Comparison of ENCODE assay signal across 13 mouse cellular contexts in the genomic region with DNA sequence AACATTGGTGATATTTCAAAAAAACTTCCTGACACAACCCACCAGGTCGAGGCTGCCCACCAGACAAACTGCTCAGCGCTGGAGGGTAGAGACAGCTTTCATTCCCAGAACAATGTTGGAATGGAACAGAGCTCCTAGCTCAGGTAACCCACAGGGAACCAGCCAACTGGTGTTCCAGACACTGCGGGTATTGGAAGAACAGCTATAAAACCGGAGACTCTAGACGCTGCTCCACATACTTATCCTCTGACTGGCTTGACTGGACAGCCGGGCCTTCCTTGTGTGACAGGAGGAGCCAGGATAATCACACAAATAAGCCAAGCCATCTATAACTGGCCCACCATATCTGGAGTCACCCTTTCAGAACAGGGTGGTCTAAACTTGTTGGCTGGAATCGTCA.
DNase-seq lines count a peak whose midpoint lies in the region; ATAC-seq lines count a peak whose summit lies in the region.
"Had no signal": no experiment of that assay in that cellular context is flagged by ENCODE, and none has a peak within 500 bp of the region (broad histone marks: within the 10 kb centered on the region; RNA-seq: fewer than 3 reads in every experiment).

No protein-coding gene starts in this region.

- H3K4me1 ChIP-seq in heart, embryonic 10.5 days = peaks cover 80% of the 10 kb centered on the region
- peaks cover 75% of the 10 kb centered on the region for H3K4me1 ChIP-seq in limb, embryonic 12.5 days (replicated peaks)
- peaks cover 85% of the 10 kb centered on the region for H3K4me1 ChIP-seq in limb, embryonic 10.5 days
- peaks cover 48% of the 10 kb centered on the region for H3K4me1 ChIP-seq in embryonic facial prominence, embryonic 14.5 days (ENCODE audit: control insufficient read depth, insufficient read depth, low read length)
- peaks cover 74% of the 10 kb centered on the region for H3K4me1 ChIP-seq in midbrain, embryonic 12.5 days

- H3K9me3 ChIP-seq in heart, embryonic 10.5 days = no peaks in the 10 kb centered on the region
- H3K9me3 ChIP-seq in limb, embryonic 12.5 days = no peaks in the 10 kb centered on the region
- no peaks in the 10 kb centered on the region for H3K9me3 ChIP-seq in limb, embryonic 10.5 days (replicated peaks)
- no peaks in the 10 kb centered on the region for H3K9me3 ChIP-seq in embryonic facial prominence, embryonic 14.5 days (ENCODE audit: control insufficient read depth, low read length)
- no peaks in the 10 kb centered on the region for H3K9me3 ChIP-seq in midbrain, embryonic 12.5 days

- H3K27ac ChIP-seq in heart, embryonic 10.5 days = peak overlapping the region; percentile 72
- peak overlapping the region; percentile 17; the same call in 1 of the 2 replicates for H3K27ac ChIP-seq in limb, embryonic 12.5 days
- H3K27ac ChIP-seq in limb, embryonic 10.5 days = no peak overlapping the region; the same call in 1 of the 2 replicates
- H3K27ac ChIP-seq in embryonic facial prominence, embryonic 14.5 days (replicated peaks; ENCODE audit: low read depth, low read length) = no peak overlapping the region
- peak overlapping the region; percentile 52 for H3K27ac ChIP-seq in midbrain, embryonic 12.5 days (replicated peaks)
- H3K27ac ChIP-seq: stomach, postnatal 0 days had no signal

- H3K4me3 ChIP-seq in heart, embryonic 10.5 days = no peak overlapping the region
- no peak overlapping the region for H3K4me3 ChIP-seq in limb, embryonic 12.5 days (replicated peaks)
- no peak overlapping the region for H3K4me3 ChIP-seq in limb, embryonic 10.5 days
- no peak overlapping the region for H3K4me3 ChIP-seq in embryonic facial prominence, embryonic 14.5 days (ENCODE audit: low read depth, low read length)
- no peak overlapping the region for H3K4me3 ChIP-seq in midbrain, embryonic 12.5 days

- H3K36me3 ChIP-seq in heart, embryonic 10.5 days = no peaks in the 10 kb centered on the region
- no peaks in the 10 kb centered on the region for H3K36me3 ChIP-seq in limb, embryonic 12.5 days
- H3K36me3 ChIP-seq in limb, embryonic 10.5 days = no peaks in the 10 kb centered on the region
- no peaks in the 10 kb centered on the region for H3K36me3 ChIP-seq in embryonic facial prominence, embryonic 14.5 days (ENCODE audit: control insufficient read depth, insufficient read depth, low read length)
- no peaks in the 10 kb centered on the region for H3K36me3 ChIP-seq in midbrain, embryonic 12.5 days

- no peaks in the 10 kb centered on the region for H3K27me3 ChIP-seq in heart, embryonic 10.5 days (ENCODE audit: insufficient read depth, poor library complexity, severe bottlenecking)
- H3K27me3 ChIP-seq in limb, embryonic 12.5 days = 0 out of 2 replicates have a peak, but pooled peaks cover 8% of the 10 kb centered on the region
- H3K27me3 ChIP-seq in limb, embryonic 10.5 days (ENCODE audit: low read depth, poor library complexity, severe bottlenecking) = no peaks in the 10 kb centered on the region
- no peaks in the 10 kb centered on the region for H3K27me3 ChIP-seq in embryonic facial prominence, embryonic 14.5 days (replicated peaks; ENCODE audit: control insufficient read depth, insufficient read depth, low read length)
- H3K27me3 ChIP-seq in midbrain, embryonic 12.5 days = no peaks in the 10 kb centered on the region

- no peak for ATAC-seq in limb, embryonic 12.5 days (ENCODE audit: insufficient number of reproducible peaks, insufficient read depth, low FRiP score, low TSS enrichment, low read depth)
- no peak for ATAC-seq in embryonic facial prominence, embryonic 14.5 days (ENCODE audit: low read depth)
- ATAC-seq in midbrain, embryonic 12.5 days (ENCODE audit: low FRiP score, low read depth) = no peak
- no peak for ATAC-seq in megakaryocyte, adult 5-6 weeks (ENCODE audit: poor library complexity, severe bottlenecking)

- H3K4me2 ChIP-seq in limb, embryonic 12.5 days = no peak overlapping the region
- no peak overlapping the region for H3K4me2 ChIP-seq in embryonic facial prominence, embryonic 14.5 days (ENCODE audit: low read depth, low read length)
- no peak overlapping the region for H3K4me2 ChIP-seq in midbrain, embryonic 12.5 days (replicated peaks)

- WGBS in heart, embryonic 10.5 days = 75% methylated on average over 7 of the region's 7 CpGs
- 48% methylated on average over 7 of the region's 7 CpGs for WGBS in limb, embryonic 12.5 days
- 73% methylated on average over 7 of the region's 7 CpGs for WGBS in limb, embryonic 10.5 days
- WGBS in embryonic facial prominence, embryonic 14.5 days = 67% methylated on average over 7 of the region's 7 CpGs
- 78% methylated on average over 7 of the region's 7 CpGs for WGBS in midbrain, embryonic 12.5 days

- no peak overlapping the region for H3K9ac ChIP-seq in limb, embryonic 12.5 days (replicated peaks)
- 0 out of 2 replicates have a peak overlapping the region, but pooled peaks have one; percentile 8 for H3K9ac ChIP-seq in embryonic facial prominence, embryonic 14.5 days (ENCODE audit: low read depth, low read length)
- 0 out of 2 replicates have a peak overlapping the region, but pooled peaks have one; percentile 6 for H3K9ac ChIP-seq in midbrain, embryonic 12.5 days (replicated peaks)

- no peak for DNase-seq in heart, embryonic 10.5 days (ENCODE audit: low spot score)
- no peak for DNase-seq in heart, adult 18-20 months
- no peak for DNase-seq in limb, embryonic 10.5 days (ENCODE audit: low spot score)
- DNase-seq in embryonic facial prominence, embryonic 14.5 days (ENCODE audit: low spot score) = no peak
- no peak for DNase-seq in right cerebral cortex, postnatal 36 days (ENCODE audit: low spot score in 2 of 2)
- DNase-seq: adrenal gland, postnatal 36 days; cerebellum, adult 11 months; kidney, postnatal 4 days; spleen, adult 18-20 months had no signal

Comparison
In these comparisons a context has a peak if more than half of its experiments do, and no peak if none do; other contexts are left out.
1. H3K27ac ChIP-seq: peak in heart, embryonic 10.5 days (single experiment), limb, embryonic 12.5 days (single experiment) and midbrain, embryonic 12.5 days (single experiment); none in limb, embryonic 10.5 days (single experiment) and embryonic facial prominence, embryonic 14.5 days (single experiment).